Mouse (Mus musculus) spleen, postnatal 36 days (tissue): ENCODE data around the gene Nol6.

Source experiments
- DNase-seq, 2 experiments: peaks; one replicate each; pipeline ENCODE4 v3.0.0; 2022; ENCODE audit warnings: low spot score in 2 of 2, mixed read lengths in 1 of 2

Nol6 gene

DNA sequence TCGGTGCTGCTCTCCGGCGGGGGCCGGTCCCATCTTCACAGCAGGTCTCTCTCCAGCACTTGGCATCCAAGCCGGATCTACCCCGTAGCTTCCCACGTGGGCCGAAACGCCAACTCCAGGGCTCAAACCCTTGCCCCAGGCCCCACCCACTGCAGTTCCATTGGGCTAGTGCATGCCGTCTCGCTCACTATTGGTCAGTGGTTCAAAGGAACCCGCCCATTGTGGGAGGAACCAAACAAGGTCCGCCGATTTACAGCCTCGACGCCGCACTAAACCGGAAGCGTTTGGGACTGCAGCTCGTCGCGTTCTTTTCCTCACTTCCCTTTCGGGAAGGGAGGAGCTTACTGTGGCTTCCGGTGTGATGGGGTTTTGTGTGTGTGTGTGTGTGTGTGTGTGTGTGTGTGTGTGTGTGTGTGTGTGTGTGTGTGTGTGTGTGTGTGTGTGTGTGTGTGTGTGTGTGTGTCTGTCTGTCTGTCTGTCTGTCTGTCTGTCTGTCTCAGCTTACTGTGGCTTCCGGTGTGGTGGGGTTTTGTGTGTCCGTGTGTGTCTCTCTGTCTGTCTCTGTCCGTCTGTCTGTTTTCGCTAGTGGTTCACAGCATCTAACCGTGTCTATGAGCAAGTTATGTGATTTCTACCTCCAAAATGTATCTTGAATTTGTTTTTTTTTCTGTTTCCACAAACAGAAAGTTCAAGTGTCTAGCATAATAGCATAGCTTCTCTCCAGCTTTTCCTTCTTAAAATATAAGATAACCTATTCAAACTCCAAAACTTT is at the start of gene Nol6:
Nol6 (minus strand) TSS at position 276 of the 772 bp plus-strand sequence.
- DNase-seq: peak; percentile 98 to 99

DNA sequence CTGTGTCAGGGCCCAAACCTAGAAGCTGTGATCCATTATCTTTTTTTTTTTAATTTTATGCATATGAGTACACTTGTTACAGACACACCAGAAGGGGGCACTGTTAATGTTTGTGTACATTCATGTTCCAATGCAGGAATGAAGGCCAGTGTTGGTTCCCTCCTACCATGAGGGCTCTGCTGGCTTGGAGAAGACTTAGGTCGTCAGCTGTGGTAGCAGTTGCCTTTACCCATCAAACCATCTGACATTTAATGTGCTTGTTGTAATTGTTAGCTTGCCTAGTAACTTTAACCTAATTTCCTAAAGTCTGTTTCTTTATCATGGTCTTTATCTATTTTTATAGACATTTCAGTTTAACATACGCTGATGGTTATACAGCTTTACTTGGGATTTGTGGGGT is 46.7 kb upstream of the Nol6 start:
- no peak for DNase-seq

DNA sequence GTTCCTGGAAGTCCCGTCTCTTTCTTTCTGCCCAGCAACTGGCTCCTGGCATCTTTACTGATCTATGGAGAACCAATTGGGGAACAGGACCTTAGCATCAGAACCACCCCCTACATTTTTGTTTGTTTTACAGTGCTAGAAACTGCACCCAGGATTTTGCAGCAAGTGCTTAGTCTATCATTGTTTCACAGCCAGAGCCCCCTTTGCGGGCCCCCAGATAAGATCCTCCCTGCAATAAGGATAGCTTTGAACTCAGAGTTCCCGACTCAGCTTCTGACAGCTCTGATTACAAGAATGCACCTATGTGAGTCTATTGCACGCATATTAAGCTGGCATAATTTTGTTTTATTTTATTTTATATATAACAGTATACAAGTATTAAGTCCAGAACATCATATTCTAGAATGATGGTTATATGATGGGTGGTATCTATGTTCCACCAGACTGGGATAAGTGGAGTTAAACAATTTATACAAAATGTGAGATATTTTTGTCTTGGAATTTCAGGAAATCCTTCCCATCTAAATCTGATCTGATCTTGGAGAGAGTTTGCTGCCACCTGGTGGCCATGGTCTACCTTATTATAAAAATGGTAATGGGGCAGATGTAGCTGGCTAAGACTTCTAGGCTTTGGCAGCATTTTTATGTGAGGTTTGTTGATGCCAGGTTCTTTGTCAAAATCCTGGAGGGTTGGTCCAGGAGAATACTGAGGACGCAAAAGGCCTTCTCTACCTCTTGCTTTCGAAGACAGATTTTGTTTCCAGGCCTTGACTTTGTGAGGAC is 41.6 kb upstream of the Nol6 start:
- DNase-seq: peak; percentile 15 to 47

DNA sequence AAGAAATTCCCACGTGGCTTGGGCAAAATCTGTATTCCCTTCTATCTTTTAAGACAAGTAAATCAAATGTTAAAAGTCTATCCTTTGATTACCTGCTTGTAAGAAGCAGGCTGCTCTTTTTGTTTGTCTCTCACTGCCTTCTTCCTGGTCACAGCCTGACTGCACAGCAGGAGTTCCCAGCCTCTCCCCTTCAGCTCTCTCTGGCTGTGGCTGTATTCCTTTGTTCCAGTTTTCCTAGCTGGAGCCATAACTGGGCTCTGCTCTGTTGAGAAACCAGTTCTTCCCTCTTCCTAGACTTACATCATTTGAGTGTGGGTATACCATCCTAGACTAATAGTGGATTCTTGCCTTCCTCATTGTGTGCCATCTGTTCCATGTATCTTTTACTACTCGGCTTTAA is 40.7 kb upstream of the Nol6 start:
- no peak for DNase-seq

DNA sequence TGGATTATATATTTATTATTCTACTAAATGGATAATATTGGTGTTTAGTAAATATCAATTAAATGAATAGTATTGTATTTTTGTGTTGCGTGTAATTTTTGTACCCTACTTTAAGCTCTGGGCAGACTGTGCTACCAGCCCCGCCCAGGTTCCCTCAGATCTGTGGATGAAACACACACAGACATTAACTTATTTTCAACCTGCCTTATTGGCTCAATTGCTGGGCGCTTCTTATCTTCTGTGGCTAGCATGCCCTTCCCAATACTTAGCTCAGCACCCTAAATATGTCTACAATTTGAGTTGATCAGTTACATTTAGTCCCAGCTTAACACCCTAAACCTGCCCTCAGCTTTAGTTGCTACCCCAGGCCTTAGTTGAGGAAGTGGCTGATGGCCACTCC is 37.0 kb upstream of the Nol6 start:
- no peak for DNase-seq

DNA sequence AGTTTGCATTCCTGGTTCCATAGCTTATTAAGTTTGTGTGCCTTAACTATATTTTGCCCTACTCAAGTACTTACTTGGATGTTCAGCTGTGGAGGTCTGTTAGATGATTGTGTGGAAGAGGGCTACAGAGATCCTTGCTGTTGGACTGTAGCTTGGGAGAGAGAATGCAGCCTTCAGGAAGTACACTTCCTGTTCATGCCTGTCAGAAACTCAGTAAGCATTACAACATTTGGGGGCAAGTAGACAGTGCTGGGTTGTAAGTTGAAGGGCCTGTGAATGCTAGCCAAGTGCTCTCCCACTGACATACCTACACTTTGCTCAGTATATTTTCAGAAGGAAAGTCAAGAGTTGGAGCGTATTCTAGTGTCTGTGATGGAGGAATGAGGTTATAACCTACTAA is 34.0 kb upstream of the Nol6 start:
- DNase-seq: no peak

DNA sequence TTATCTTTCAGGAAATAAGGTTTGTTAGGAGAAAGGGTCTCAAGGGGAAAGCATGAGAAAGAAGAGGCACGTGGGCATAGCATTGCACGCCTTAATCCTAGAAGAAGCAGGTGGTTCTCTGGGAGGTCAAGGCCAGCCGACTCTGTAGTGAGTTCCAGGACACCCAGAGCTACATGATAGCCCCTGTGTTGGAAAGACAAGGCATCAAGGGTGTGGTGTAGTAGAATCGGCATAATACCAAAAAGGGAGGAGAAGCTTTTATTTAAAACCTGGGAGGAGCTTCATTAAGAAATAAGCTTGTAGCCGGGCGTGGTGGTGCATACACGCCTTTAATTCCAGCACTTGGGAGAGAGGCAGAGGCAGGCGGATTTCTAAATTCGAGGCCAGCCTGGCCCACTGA is 32.7 kb upstream of the Nol6 start:
- no peak for DNase-seq

DNA sequence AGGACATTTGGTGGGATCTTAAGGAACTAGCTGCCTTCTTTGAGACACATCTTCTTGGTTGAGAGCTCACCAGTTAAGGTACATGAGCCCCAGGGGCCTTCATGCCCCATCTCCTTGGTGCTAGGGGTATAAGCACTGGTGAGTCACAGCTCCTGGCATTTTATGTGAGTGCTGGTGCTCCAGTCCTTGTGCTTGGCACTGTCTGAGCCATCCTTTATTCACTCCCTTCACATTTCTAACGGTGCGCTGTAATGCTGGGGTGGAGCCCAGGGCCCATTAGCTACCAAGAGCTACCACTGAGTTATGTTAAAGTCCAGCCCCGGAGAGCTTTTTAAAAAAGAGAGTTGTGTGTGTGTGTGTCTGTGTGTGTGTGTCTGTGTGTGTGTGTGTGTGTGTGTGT is 28.9 kb upstream of the Nol6 start:
- no peak for DNase-seq

DNA sequence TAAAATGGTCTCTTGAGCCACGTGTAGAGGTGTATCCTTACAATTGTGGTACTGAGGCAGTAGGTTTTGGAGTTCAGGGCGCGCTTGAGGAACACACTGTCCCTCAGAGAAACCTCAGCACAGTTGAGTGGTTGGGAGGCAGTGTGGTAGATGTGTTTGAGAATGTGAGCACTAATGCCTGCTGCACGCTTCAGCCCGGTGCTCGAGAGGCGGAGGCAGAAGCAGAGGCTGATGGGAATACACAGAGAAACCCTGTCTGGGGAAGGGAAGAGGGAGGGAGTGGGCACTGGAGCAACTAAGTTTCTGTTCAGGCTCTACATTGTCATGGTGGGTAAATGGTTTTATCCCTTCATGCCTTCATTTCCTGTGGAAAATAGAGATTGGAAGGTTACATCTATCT is 26.9 kb upstream of the Nol6 start:
- DNase-seq: no peak

DNA sequence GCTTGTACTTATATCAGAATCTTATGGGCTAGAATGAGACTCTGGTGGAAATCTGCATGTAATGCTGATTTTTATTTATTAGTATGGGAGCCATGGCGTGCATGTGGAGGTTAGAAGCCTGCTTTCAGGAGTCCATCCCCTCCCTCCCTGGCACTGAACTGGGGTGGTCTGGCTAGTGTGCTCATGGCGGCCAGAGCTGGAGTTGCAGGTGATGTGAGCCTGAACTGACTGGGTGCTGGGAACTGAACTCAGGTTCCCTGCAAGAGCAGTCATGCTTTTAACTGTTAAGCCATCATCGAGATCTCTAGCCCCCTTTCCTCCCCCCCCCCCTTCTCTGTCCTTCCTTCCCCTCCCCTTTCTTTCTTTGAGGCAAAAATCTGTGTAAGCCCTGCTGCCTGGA is 25.6 kb upstream of the Nol6 start:
- DNase-seq: no peak

DNA sequence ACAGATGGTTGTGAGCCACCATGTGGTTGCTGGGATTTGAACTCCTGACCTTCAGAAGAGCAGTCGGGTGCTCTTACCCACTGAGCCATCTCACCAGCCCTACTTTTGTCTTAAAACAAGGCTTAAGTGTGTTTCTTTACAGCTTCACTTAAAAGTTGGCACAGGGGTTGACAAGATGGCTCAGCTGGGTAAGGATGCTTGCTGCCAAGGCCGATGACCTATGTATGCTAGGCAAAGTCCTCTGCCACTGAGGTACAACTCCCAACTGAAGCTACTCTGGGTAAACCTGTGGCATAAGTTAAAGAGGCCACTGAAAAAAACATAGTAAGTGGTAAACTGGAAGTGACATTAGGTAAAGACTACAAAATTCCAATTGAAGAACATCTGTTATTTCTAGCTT is 18.3 kb upstream of the Nol6 start:
- no peak for DNase-seq

DNA sequence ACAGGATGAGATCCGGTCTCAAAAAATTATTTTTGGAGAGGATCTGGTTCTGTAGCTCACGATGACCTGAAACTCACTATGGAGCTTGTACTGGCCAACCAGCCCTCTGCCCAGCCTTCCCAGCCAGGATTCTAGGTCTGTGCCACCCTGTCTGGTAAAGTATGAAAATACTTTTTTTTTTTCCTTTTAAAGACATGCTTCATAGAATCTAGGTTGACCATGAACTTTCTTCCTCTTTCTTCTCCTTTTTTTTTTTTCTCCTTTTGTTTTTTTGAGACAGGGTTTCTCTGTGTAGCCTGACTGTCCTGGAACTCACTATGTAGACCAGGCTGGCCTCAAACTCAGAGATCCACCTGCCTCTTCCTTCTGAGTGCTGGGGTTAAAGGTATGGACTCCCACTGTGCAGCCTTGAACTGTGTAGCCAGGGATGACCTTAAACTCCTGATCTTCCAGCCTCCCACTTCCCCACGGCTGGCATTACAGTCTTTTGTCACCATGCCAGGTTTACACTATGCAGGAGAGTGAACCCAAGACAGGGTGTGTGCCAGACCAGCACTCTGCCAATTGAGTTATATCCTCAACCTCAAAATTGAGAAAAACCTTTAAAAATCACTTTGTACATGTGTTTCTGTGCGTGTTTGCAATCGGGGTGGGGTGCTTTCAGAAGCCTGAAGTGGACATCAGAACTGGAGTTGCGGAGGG is 16.1 kb upstream of the Nol6 start:
- DNase-seq: no peak

DNA sequence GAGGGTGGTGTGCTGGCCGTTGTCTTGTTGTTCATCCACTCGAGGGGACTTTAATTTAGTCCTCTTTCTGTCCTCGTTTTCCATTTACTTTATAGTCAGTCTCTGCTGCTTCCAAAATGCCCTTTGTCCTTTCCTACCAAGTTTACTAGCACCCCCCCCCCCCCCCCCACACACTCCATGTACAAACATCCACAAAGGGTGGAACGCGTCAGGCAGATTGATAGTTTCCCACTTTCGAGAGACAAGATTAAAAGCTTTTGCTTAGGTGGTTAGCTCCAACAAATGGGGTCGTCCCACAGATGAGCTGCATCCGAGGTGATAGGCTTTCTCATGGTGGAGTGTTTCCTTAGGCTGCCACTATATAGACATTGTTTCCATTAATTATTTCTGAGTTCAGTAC is 12.6 kb upstream of the Nol6 start:
- DNase-seq: no peak

DNA sequence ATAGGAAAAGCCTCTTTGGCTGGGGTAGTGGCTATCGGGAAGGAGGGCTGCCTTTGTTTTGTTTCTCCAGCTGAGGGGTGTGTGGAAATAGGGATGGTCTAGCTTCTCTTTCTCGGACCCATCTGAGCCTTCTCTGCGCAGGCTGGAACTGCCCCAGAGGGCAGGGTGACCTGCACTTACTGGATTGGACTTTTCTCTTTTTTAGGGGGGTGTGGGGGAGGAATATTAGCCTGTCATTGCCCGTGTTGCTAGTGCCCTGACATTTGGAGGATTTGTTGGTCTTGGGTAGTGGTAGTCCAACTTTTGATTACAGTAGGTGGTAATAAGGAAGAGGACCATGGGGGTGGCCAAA is 12.2 kb upstream of the Nol6 start:
- peak in 1 of 2 experiments; percentile 35 for DNase-seq

DNA sequence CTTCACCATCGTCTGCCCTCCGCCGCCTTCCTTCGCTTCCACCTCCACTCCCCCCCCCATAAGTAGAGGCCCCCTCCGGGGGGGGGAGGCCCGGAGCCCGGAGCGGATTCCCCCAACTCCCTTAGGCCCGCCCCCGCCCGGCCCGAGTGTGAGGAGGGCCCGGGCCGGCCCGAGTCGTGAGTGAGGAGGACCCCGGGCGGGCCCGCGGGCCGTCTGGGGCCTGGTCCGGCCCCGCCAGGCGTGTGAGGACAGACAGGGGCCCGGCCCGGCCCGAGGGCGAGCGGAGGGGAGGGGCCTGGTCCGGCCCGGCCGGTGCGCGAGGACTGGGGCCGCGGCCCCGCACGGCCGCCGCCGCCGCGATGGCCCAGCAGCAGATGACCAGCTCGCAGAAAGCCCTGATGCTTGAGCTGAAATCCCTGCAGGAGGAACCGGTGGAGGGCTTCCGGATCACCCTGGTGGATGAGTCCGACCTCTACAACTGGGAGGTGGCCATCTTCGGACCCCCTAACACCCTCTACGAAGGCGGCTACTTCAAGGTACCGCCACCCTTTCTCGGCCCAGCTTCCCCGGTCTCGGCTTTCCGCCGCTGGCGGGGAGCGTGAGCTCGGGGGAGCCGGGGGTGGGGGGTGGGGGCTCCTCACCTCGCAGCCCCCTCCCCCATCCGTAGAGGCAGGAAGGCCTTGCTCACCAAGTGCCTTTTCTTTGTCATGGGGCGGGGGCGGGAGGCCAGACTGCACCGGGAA is 11.6 kb upstream of the Nol6 start, which contains the start of gene Ube2r2:
Ube2r2 (plus strand) TSS at position 33 of the 743 bp plus-strand sequence.
- DNase-seq: peak; percentile 57 to 62

DNA sequence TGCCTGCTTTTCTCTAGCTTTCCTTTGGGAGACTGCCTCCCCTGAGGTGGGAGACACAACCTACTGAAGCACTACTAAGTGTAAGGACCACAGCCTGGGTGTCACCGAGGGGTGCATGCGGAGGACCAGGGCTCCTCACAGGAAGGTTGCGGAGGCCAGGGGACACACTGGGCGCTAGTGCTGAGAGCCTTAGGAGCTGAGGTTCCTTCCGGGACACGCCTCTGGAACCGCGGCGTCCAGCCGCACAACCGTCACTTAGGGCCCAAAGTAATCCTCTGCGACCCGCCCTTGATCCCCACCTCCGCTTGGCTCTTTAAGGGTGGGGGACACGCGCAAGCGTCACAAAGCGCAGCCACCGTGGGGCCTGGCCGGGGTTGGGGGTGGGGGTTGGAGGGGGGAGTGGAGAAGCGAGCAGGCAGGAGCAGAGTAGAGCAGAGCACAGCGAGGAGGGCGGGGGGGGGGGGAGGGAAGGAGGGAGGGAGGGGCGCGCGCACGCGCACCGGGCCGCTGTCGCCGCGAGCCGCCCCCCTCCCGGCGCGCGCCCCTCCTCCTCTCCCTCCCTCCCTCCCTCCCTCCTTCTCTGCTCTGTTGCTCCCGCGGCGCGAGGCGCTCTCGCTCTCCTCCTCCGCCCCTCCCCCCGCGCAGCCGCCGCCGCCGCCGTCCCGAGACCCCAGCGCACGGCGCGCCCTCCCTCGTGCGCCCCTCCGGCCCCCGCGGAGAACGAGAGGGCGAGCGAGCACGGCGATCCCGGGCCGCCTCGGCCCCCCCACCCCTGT is 10.9 kb upstream of the Nol6 start:
- DNase-seq: peak; percentile 69

DNA sequence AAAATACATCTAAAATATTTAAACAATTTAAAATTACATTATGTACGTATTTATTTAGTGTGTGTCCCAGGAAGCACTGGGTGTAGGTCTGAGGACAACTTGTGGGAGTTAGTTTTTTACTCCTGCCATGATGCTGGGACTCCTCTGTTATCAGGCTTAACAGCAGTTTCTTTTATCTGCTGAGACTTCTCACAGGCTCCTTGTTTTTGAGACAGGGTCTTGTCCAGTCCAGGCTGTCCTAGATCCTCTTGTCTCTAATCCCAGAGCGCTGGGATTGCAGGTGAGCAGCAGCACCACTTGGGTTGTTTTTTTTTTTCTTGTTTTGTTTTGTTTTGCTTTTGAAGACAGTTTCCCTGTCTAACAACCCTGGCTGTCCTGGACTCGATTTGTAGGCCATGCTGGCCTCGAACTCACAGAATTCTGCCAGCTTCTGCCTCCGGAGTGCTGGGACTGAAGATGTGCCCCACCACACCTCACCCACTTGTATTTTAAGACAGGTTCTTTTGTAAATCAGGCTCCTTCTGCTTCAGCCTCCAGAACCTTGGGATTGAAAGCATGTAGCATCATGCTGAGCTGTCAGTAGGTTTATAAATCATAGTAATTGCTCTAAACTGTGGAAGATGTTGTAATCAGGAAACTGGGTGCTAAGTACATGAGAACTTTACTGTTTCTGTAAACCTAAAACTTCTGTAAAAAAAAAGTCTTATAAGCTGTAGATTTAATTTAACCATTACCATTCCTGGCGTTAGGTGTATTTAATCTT is 9.5 kb upstream of the Nol6 start:
- peak; percentile 19 to 47 for DNase-seq

DNA sequence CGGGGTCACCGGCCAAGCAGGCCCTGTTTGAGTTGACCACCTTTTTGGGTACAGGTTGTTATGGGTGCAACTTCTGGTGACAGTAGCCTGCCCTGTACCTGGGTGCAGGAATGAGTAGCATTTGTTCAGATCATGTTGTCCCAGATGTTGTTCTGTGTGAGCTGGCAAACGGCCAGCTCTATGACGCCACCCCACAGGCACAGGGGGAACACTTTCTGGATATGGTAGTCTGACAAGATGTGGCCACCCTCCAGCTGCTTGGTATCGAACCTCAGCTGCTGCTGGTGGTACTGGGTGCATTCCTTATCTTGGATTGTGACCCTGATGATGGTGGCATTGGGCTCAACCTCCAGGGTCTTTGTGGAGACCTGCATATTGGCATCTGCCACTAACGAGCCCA is 8.2 kb upstream of the Nol6 start:
- DNase-seq: peak; percentile 25 to 58

DNA sequence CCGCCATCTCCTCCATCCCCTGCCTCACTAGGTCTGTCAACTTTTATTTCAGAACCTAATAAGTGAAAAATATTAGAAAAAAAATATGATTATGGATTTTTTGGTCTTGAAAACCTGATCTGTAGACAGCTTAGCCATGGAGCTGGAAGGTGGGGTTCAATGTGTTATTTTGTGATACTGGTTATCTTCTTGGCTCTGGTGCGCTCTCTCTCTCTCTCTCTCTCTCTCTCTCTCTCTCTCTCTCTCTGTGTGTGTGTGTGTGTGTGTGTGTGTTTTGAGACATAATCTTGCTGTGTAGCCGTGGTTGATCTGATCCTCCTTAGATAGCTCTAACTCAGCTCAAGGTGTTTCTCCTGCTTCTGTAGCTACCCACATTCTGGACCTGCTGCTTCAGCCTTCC is 5.6 kb upstream of the Nol6 start:
- DNase-seq: peak in 1 of 2 experiments; percentile 41

DNA sequence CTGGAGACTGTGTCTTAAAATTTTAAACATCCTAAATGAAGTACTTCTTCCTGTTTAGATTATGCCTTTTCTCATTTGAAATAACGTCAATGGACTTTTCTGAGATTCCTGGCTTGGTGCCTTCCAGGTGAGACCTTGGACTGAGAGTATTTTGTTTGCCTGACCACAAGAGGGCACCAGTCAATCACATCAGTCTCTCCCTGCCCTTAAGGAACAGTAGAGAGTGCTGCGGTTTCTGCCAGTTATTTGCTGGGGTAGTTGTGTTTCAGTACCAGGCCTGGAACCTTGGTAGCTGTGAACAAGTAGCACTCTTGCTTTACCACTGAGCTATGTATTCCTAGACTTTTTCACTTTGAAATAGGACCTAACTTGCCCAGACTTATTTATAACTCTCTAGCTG is 5.2 kb upstream of the Nol6 start:
- peak; percentile 69 to 76 for DNase-seq
